Mouse (Mus musculus) embryonic facial prominence, embryonic 10.5 days (tissue): ENCODE measurements at regions not wholly inside any gene's neighbourhood (a gene's known extent, or its start where the extent isn't known, plus 50 kb on each side); places are given as distances from the start of the nearest gene placed in this dataset.

ENCODE experiments used
- DNase-seq: peaks from one replicate; pipeline ENCODE4 v3.0.0-alpha.2; 2017; ENCODE audit warnings: low spot score
- H3K27ac ChIP-seq: fragments of 300-500 bp; sonication (generic); replicated peaks from 2 replicates; pipeline ENCODE4 v1.5.1; 2016; ENCODE audit warnings: mild to moderate bottlenecking
- H3K27me3 ChIP-seq: fragments of 300-500 bp; sonication (generic); replicated peaks from 2 replicates; pipeline ENCODE4 v1.6.1; 2016; ENCODE audit warnings: low read depth, mild to moderate bottlenecking; ENCODE audit not compliant: poor library complexity, severe bottlenecking
- H3K36me3 ChIP-seq: fragments of 300-500 bp; sonication (generic); replicated peaks from 2 replicates; pipeline ENCODE4 v1.6.1; 2016; ENCODE audit warnings: mild to moderate bottlenecking, moderate library complexity
- H3K4me1 ChIP-seq: fragments of 300-500 bp; sonication (generic); 2 replicates; pipeline ENCODE4 v1.6.1; 2016
- H3K4me3 ChIP-seq: fragments of 300-500 bp; sonication (generic); 2 replicates; pipeline ENCODE4 v1.5.1; 2016; ENCODE audit warnings: mild to moderate bottlenecking, moderate library complexity
- H3K9me3 ChIP-seq: fragments of 300-500 bp; sonication (generic); 2 replicates; pipeline ENCODE4 v1.6.1; 2016; ENCODE audit warnings: mild to moderate bottlenecking
- WGBS: fragments of 180-500 bp; shearing (Covaris S2); methylation state at CpG from one replicate; pipeline ENCODE4 v1.1.7; 2016; 5-methylcytosine and 5-hydroxymethylcytosine counted together

DNA sequence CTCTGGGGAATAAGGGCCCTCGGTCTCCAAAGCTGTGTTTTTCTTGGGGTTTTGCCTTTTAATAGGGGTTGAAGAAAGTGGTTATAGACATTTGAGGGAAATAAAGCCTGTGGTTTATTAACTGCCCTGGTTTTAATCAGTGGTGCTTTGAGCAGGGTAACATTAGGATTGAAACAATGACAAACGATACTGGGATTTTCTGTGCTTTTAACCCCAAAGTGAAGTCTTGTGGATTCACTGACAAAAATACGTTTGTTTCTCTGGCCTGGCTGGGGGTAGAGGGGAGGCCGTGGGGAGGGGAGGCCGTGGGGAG, 157.0 kb downstream of the Gas1 start:
- Histone ChIP-seq H3K9me3 (no peaks in the 10 kb centered on the region), H3K36me3 (no peaks in the 10 kb centered on the region), H3K27ac (peak overlapping the region; percentile 82), H3K4me3 (no peak overlapping the region), H3K27me3 (no peaks in the 10 kb centered on the region), H3K4me1 (peaks cover 30% of the 10 kb centered on the region)
- DNase-seq = no peak
- 16% methylated on average over 5 of the region's 5 CpGs for WGBS

DNA sequence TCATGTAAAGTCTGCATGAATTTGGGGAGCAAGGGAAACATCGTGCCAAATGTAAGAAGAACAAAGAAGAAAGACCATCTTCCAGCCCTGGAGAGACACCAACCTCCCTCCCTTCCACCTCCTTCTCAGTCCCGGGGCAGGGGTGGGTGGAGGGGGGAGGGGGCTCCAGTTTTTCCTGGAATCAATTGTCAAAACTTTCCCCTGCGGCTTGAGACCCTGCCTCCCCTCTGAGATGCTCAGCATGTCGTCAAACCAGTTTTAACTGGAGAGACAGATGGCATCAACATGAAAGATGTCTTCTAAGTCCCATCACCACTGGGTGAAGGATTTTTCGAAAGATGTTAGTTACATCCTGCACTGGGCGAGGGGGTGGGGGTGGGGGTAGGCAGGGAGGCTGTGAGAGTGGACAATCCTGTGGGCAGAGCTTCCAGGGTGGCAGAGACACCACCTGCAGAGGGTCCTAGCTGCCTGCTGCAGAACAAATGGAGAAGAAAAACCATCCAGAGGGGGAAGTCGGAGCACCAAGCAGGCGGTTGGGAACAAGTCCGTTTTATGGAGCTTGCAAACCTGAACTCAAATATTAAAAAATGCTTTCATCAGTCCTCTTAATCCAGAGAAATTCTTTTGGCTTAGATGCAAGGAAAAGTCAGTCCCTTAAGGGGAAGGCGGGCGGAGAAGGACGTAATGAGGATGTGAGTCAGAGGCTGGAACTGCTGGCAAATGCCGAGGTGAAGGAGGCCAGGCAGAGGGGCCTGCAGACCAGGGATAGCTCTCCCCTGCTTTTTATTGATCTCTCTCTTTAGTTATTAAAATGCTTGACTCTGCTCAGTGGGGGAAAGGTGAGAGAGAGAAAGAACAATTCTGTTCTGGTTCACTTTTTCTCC, 157.6 kb downstream of the Gas1 start:
- no peaks in the 10 kb centered on the region for H3K9me3 ChIP-seq
- H3K4me3 ChIP-seq = no peak overlapping the region
- peak; percentile 55 for DNase-seq
- peaks cover 30% of the 10 kb centered on the region for H3K4me1 ChIP-seq
- H3K27ac ChIP-seq = peak overlapping the region; percentile 82
- WGBS = 21% methylated on average over 13 of the region's 13 CpGs
- H3K27me3 ChIP-seq = no peaks in the 10 kb centered on the region
- no peaks in the 10 kb centered on the region for H3K36me3 ChIP-seq

DNA sequence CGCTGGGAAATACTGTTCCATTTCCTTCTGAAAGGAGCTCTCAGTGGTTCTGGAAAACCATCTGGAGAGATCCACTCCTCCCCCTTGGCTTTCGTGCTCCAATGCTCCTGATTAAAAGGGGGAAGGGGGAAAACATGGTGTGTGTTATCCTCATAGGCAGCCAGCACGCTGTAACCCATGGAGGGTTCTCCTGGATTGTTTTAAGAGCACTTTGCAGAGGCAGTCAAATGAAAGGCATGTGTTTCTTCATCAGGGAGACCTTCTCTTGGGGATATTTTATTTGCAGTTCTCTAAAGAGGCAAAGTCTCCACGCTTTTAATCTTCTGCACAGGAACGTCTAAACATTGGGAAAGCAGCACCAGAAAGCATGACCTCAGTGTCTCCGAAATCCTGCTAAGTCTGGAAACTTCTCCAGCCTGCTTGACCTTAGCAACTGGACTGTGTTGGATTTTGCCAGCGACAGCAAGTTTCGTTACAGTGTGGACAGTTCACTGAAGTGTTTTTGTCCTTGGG, 161.3 kb downstream of the Gas1 start:
- no peak overlapping the region for H3K27ac ChIP-seq
- 70% methylated on average over 8 of the region's 8 CpGs for WGBS
- no peaks in the 10 kb centered on the region for H3K9me3 ChIP-seq
- no peaks in the 10 kb centered on the region for H3K27me3 ChIP-seq
- H3K36me3 ChIP-seq = no peaks in the 10 kb centered on the region
- no peak for DNase-seq
- H3K4me1 ChIP-seq = peaks cover 38% of the 10 kb centered on the region
- H3K4me3 ChIP-seq = no peak overlapping the region

DNA sequence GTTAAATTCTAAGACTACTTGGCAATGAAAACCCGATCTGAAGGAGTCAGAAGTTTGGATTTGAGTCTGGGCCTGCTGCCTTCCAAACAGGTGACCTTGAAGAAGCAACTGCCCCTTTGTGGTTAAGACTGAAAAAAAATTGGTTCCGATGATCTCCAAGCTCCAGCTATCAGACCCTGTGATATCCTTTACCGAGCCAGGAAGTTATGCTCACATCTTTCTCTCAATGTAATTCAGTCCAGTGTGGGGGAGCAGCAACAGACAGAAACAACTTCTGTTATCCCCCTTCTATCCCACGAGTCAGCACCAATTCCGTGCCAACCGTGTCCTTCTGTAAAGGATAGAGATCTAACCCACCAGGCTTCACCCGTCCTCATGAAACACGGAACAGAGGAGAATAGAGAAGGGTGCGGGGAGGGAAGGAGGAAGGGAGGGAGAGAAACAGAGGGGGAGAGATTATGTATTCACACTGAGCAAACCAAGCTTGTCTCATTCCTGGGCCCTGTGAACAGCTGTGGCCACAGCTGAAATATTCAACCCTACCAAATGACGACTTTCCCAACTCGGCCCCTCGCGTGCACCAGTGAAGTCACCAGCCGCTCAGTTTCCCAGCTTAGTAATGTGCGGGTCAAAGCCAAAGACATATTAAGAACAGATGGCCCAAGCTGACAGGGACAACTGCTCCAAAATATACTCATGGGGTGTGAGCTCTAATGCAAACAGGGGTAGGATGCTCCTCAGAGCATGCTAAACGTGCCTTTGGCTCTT, 164.9 kb downstream of the Gas1 start:
- no peaks in the 10 kb centered on the region for H3K27me3 ChIP-seq
- no peaks in the 10 kb centered on the region for H3K9me3 ChIP-seq
- no peak overlapping the region for H3K4me3 ChIP-seq
- H3K27ac ChIP-seq = no peak overlapping the region
- no peak for DNase-seq
- no peaks in the 10 kb centered on the region for H3K36me3 ChIP-seq
- H3K4me1 ChIP-seq = peaks cover 23% of the 10 kb centered on the region
- WGBS = 80% methylated on average over 16 of the region's 16 CpGs

DNA sequence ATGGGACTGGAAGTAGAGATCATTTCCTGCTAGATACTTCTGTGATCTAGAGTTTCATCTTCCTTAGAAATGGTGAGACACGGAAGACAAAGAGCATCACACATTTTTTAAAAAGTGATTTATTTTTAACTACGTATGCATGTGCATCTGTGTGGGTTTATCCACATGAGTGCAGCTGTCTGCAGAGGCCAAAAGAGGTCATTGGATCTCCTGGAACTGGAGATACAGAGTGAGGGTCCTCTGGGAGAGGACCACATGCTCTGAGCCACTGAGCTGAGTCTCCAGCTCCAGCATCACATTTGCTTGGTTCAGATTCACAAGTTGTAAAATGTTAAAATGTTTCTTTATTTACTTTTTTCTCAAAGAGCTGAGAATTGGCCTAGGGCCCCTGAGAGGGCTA, 166.1 kb downstream of the Gas1 start:
- no peak overlapping the region for H3K4me3 ChIP-seq
- H3K4me1 ChIP-seq = peaks cover 23% of the 10 kb centered on the region
- DNase-seq = no peak
- WGBS = 87% methylated on average over 2 of the region's 2 CpGs
- no peaks in the 10 kb centered on the region for H3K36me3 ChIP-seq
- H3K27ac ChIP-seq = no peak overlapping the region
- H3K9me3 ChIP-seq = no peaks in the 10 kb centered on the region
- no peaks in the 10 kb centered on the region for H3K27me3 ChIP-seq

DNA sequence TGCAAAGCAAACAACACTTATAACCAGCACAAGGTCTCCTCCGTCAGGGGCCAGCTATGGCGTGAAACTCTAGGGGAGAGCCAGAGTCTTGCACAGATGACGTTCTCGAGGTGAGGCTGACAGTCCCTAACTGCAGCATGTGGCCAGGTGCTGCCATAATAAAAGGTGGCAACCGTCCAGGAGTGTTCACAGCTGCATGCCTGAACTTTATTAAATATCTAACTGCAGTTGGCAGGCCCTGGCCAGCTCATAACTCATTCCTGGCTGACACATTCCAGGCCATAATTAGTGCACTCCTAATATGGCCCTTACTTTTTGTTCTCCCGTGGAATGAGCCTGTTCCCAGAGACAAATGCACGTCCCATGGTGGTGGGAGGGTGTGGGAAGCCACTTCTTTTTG, 169.6 kb downstream of the Gas1 start:
- Histone ChIP-seq H3K27ac (no peak overlapping the region), H3K4me3 (no peak overlapping the region), H3K27me3 (no peaks in the 10 kb centered on the region), H3K9me3 (no peaks in the 10 kb centered on the region), H3K4me1 (peaks cover 15% of the 10 kb centered on the region), H3K36me3 (no peaks in the 10 kb centered on the region)
- no peak for DNase-seq
- 66% methylated on average over 7 of the region's 7 CpGs for WGBS

DNA sequence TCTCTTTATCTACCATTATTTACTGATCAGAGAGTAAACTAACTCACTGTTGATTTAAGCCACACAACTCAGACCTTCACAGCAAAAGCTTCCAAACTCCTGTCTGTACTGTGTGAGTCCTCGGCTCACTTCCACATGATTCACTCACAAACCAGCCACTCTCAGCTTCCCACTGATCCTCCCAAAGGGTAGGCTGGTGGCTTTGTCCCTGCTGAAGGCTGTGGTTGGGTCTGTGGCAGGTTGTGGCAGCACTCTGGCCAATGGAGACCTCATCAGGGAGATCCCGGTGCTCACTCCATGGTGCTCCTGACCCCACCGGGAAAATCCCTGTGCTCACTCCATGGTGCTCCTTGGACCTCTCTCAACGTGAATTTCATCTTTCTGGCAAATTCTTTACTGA, 170.1 kb downstream of the Gas1 start:
- 0 out of 2 replicates have a peak overlapping the region, but pooled peaks have one; percentile 7 for H3K27ac ChIP-seq
- H3K36me3 ChIP-seq = no peaks in the 10 kb centered on the region
- DNase-seq = no peak
- WGBS = 86% methylated on average over 4 of the region's 4 CpGs
- no peaks in the 10 kb centered on the region for H3K27me3 ChIP-seq
- H3K9me3 ChIP-seq = no peaks in the 10 kb centered on the region
- H3K4me3 ChIP-seq = no peak overlapping the region
- peaks cover 12% of the 10 kb centered on the region for H3K4me1 ChIP-seq

DNA sequence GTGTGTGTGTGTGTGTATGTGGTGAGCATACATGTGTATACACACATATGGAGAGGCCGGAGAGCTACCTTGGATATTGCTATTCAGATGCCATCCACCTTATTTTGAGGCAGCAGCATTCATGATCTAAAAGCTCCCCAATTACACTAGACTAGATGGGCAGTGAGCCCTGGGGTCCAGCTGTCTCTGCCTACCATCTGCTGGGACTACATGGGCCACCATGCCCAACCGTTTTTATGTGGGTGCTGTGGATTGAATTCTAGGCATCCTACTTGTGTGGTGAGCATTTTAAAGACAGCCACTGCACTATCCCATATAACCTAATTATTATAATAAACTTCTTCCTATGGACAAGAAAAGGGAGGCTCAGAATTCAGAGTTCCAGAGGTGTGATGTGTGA, 172.6 kb downstream of the Gas1 start:
- DNase-seq = no peak
- WGBS = 94% methylated on average over 2 of the region's 2 CpGs
- H3K27ac ChIP-seq = no peak overlapping the region
- no peaks in the 10 kb centered on the region for H3K36me3 ChIP-seq
- 0 out of 2 replicates have a peak, but pooled peaks cover 6% of the 10 kb centered on the region for H3K27me3 ChIP-seq
- no peaks in the 10 kb centered on the region for H3K9me3 ChIP-seq
- H3K4me3 ChIP-seq = no peak overlapping the region
- peaks cover 29% of the 10 kb centered on the region for H3K4me1 ChIP-seq

DNA sequence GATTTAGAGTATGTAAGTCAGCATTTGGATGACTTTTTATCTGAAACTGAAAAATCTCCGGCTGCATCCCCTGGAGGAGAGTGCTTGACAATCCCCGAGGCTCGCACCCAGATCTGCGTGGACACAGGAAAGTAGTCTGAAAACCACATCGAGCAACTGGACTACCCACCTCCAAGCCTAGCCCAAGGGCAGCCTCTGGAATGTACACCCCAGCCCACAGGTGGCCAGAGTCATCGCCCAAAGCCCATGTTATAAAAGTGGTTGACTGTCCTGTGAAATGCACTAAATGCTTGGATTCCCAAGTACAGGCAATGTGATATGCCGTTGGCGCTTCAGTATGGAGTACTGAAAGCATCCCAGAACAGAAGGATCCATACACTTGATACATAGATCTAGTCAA, 175.1 kb downstream of the Gas1 start:
- peaks cover 20% of the 10 kb centered on the region for H3K4me1 ChIP-seq
- H3K27me3 ChIP-seq = 0 out of 2 replicates have a peak, but pooled peaks cover 9% of the 10 kb centered on the region
- H3K9me3 ChIP-seq = no peaks in the 10 kb centered on the region
- DNase-seq = no peak
- WGBS = 85% methylated on average over 8 of the region's 8 CpGs
- H3K4me3 ChIP-seq = no peak overlapping the region
- H3K36me3 ChIP-seq = no peaks in the 10 kb centered on the region
- peak overlapping the region; percentile 37; the same call in 1 of the 2 replicates for H3K27ac ChIP-seq

DNA sequence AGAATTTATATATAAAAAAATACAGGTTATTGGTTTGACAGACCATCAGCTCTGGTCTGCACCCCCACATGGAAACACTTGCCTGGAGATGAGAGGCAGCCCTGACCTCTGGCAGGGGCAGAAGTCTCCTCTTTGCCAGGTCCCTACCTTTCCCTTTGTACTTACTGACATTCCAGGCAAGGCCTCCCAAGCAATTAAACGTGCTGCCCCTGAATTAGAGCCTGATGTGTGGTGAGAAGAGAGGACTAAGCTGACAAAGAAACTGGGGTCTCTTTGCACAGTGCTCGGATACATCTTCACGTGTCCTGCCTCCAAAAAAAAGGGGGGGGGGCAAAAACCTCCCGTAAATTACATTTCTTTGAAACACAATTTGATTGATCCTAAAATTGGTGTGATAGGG, 175.5 kb downstream of the Gas1 start:
- no peaks in the 10 kb centered on the region for H3K36me3 ChIP-seq
- 36% methylated on average over 4 of the region's 4 CpGs for WGBS
- no peaks in the 10 kb centered on the region for H3K9me3 ChIP-seq
- 0 out of 2 replicates have a peak, but pooled peaks cover 9% of the 10 kb centered on the region for H3K27me3 ChIP-seq
- peak; percentile 45 for DNase-seq
- H3K4me3 ChIP-seq = no peak overlapping the region
- H3K27ac ChIP-seq = 0 out of 2 replicates have a peak overlapping the region, but pooled peaks have one; percentile 26
- H3K4me1 ChIP-seq = peaks cover 20% of the 10 kb centered on the region

DNA sequence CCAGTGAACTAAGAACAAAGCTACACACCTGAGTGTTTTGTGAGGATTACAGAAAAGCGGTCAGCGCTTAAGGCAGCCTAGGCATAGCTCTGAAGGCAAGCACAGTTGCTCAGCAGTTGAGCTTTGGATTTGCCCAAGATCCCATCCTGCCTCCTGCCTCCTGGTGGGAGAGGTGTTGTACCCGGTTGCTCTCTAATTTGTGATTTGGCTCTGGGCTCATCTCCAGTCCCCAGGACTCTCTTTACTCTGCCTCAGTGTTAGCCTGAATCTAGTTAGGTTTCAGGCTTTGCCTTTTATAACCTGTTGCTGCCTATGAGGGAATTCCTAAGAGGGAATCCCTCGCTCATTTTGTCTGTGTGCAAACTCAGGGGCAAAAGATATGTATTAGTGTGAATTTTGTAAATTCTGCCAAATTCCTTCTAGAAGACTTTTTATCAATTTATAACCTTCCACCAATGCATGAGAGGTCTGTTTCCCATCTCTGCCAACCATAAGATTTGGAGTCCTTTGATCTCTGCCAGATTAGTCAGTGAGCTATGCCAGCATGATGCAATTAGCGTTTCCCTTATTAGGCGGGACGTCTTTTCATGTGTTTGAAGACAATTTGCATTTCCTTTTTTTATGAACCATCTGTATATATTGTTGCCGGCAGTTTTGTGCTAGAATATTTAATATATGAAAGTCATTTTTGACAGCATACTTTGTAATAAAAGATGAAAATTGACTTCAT, 176.4 kb downstream of the Gas1 start:
- H3K4me1 ChIP-seq = peaks cover 20% of the 10 kb centered on the region
- H3K4me3 ChIP-seq = no peak overlapping the region
- DNase-seq = no peak
- no peaks in the 10 kb centered on the region for H3K9me3 ChIP-seq
- 50% methylated on average over 8 of the region's 8 CpGs for WGBS
- peak overlapping the region; percentile 72 for H3K27ac ChIP-seq
- H3K36me3 ChIP-seq = no peaks in the 10 kb centered on the region
- H3K27me3 ChIP-seq = 0 out of 2 replicates have a peak, but pooled peaks cover 9% of the 10 kb centered on the region

DNA sequence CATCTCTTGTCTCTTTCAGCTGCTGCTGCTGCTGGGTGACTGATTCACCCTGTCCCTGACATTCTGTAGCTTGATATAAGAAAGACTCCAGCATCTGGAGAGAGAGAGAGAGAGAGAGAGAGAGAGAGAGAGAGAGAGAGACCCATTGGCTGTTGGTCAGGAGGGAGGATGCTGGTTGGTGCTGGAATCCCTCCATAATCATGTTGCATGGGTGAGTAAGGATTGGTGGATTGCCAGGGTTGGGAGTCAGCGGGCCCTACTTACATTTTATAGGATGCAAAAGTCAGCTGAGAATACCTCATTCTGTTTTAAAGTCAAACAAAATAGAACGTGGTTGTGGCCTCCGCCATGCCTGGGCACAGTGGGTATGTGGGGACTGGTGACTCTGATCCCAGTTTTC, 174.5 kb upstream of the Tut7 start:
- Histone ChIP-seq H3K4me1 (peaks cover 37% of the 10 kb centered on the region), H3K4me3 (no peak overlapping the region), H3K36me3 (no peaks in the 10 kb centered on the region), H3K27ac (no peak overlapping the region), H3K9me3 (no peaks in the 10 kb centered on the region), H3K27me3 (peaks cover 9% of the 10 kb centered on the region; the same call in 1 of the 2 replicates)
- WGBS = 90% methylated on average over 3 of the region's 3 CpGs
- no peak for DNase-seq
